Mouse (Mus musculus): Measurements from ENCODE around the gene Grik5.

GRCm38 (mm10) chr7:25077414-25077755, 5.2 kb upstream of the Grik5 start:
- TF ChIP-seq CTCF (IDR thresholded peaks at IDR 0.05; ENCODE audit: control insufficient read depth, insufficient read depth, insufficient read length) (no peak), USF1 (IDR thresholded peaks at IDR 0.05; ENCODE audit: low read depth) (no peak), MAX (IDR thresholded peaks at IDR 0.05) (no peak), MYOD1 (IDR thresholded peaks at IDR 0.05; ENCODE audit: control insufficient read depth, insufficient read length, low read depth) (no peak), FOSL1 (IDR thresholded peaks at IDR 0.05; ENCODE audit: insufficient read depth, low read length, poor library complexity, severe bottlenecking) (no peak)

All from C2C12 (cell line).